Mouse (Mus musculus) embryonic facial prominence, embryonic 12.5 days (tissue): ENCODE measurements at regions not wholly inside any gene's neighbourhood (a gene's known extent, or its start where the extent isn't known, plus 50 kb on each side); places are given as distances from the start of the nearest gene placed in this dataset.
A peak's percentile ranks its signal among the peaks of the same experiment; 100 is the strongest.

Experiments used
- ATAC-seq: fragments of 200-750 bp; cut with Nextera tagmentation; 2 replicates; pipeline ENCODE4 v1.8.0; 2017; ENCODE audit not compliant: insufficient number of reproducible peaks, insufficient read depth, low FRiP score, low TSS enrichment
- H3K27ac ChIP-seq: fragments of 300-500 bp; sonication (generic); 2 replicates; pipeline ENCODE4 v1.5.1; 2016; ENCODE audit warnings: mild to moderate bottlenecking
- H3K27me3 ChIP-seq: fragments of 300-500 bp; sonication (generic); 2 replicates; pipeline ENCODE4 v1.6.1; 2016; ENCODE audit warnings: mild to moderate bottlenecking, moderate library complexity
- H3K36me3 ChIP-seq: fragments of 300-500 bp; sonication (generic); 2 replicates; pipeline ENCODE4 v1.6.1; 2016; ENCODE audit warnings: mild to moderate bottlenecking
- H3K4me1 ChIP-seq: fragments of 300-500 bp; sonication (generic); 2 replicates; pipeline ENCODE4 v1.6.1; 2016
- H3K4me2 ChIP-seq: fragments of 300-500 bp; sonication (generic); replicated peaks from 2 replicates; pipeline ENCODE4 v1.6.1; 2016; ENCODE audit warnings: mild to moderate bottlenecking, moderate library complexity
- H3K4me3 ChIP-seq: fragments of 300-500 bp; sonication (generic); 2 replicates; pipeline ENCODE4 v1.5.1; 2016; ENCODE audit warnings: mild to moderate bottlenecking
- H3K9ac ChIP-seq: fragments of 300-500 bp; sonication (generic); 2 replicates; pipeline ENCODE4 v1.6.1; 2016; ENCODE audit warnings: mild to moderate bottlenecking, moderate library complexity
- H3K9me3 ChIP-seq: fragments of 300-500 bp; sonication (generic); 2 replicates; pipeline ENCODE4 v1.6.1; 2016; ENCODE audit warnings: mild to moderate bottlenecking, moderate library complexity
- WGBS: fragments of 180-500 bp; shearing (Covaris S2); methylation state at CpG from one replicate; pipeline ENCODE4 v1.1.7; 2016; 5-methylcytosine and 5-hydroxymethylcytosine counted together

GRCm38 (mm10) chr1:177623304-177623726, 106.3 kb upstream of the 1700016C15Rik start:
- no peak for ATAC-seq
- H3K27ac ChIP-seq = no peak overlapping the region
- H3K4me3 ChIP-seq = no peak overlapping the region
- H3K36me3 ChIP-seq = no peaks in the 10 kb centered on the region
- H3K4me2 ChIP-seq = no peak overlapping the region
- no peaks in the 10 kb centered on the region for H3K4me1 ChIP-seq
- no peaks in the 10 kb centered on the region for H3K27me3 ChIP-seq
- 20% methylated on average over 6 of the region's 6 CpGs for WGBS
- H3K9ac ChIP-seq = no peak overlapping the region
- no peaks in the 10 kb centered on the region for H3K9me3 ChIP-seq

DNA sequence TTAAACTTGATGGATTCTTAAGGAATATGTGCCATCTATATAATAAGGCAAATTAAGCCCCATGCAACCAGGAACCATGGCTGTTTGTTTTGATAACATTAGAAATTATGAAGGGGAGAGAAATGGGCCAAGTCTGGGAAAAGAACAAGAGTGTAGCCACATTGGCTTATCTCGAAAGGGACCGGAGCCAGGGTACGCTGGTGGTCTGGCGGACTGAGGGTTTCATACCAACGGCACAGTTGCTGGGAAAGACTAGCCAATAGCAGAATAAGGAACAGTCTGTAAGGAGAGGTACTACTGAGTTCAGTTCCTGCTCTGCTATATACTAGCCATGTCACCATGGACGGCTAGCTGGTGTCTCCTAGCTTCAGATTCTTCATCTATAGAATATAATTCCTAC, 105.9 kb upstream of the 1700016C15Rik start:
- H3K4me1 ChIP-seq = no peaks in the 10 kb centered on the region
- no peak overlapping the region for H3K4me3 ChIP-seq
- ATAC-seq = no peak
- H3K9ac ChIP-seq = no peak overlapping the region
- H3K4me2 ChIP-seq = no peak overlapping the region
- H3K36me3 ChIP-seq = no peaks in the 10 kb centered on the region
- 0 out of 2 replicates have a peak overlapping the region, but pooled peaks have one; percentile 50 for H3K27ac ChIP-seq
- no peaks in the 10 kb centered on the region for H3K9me3 ChIP-seq
- H3K27me3 ChIP-seq = no peaks in the 10 kb centered on the region
- WGBS = 74% methylated on average over 6 of the region's 6 CpGs

- Histone ChIP-seq H3K9me3 (no peaks in the 10 kb centered on the region), H3K4me3 (no peak overlapping the region), H3K4me1 (no peaks in the 10 kb centered on the region), H3K9ac (no peak overlapping the region), H3K4me2 (no peak overlapping the region), H3K36me3 (no peaks in the 10 kb centered on the region), H3K27ac (no peak overlapping the region), H3K27me3 (no peaks in the 10 kb centered on the region)
- no peak for ATAC-seq
- WGBS = 95% methylated on average over 4 of the region's 4 CpGs
These were observed 101.8 kb upstream of the 1700016C15Rik start for GRCm38 (mm10) chr1:177627814-177628213.

GRCm38 (mm10) chr1:177633966-177634602, 95.5 kb upstream of the 1700016C15Rik start:
- no peak overlapping the region for H3K9ac ChIP-seq
- no peaks in the 10 kb centered on the region for H3K9me3 ChIP-seq
- no peaks in the 10 kb centered on the region for H3K36me3 ChIP-seq
- no peak overlapping the region for H3K27ac ChIP-seq
- H3K4me2 ChIP-seq = no peak overlapping the region
- H3K4me1 ChIP-seq = no peaks in the 10 kb centered on the region
- WGBS = 89% methylated on average over 9 of the region's 9 CpGs
- no peak for ATAC-seq
- no peak overlapping the region for H3K4me3 ChIP-seq
- H3K27me3 ChIP-seq = no peaks in the 10 kb centered on the region

GRCm38 (mm10) chr1:177637061-177637460, 92.6 kb upstream of the 1700016C15Rik start:
- 80% methylated on average over 9 of the region's 9 CpGs for WGBS

DNA sequence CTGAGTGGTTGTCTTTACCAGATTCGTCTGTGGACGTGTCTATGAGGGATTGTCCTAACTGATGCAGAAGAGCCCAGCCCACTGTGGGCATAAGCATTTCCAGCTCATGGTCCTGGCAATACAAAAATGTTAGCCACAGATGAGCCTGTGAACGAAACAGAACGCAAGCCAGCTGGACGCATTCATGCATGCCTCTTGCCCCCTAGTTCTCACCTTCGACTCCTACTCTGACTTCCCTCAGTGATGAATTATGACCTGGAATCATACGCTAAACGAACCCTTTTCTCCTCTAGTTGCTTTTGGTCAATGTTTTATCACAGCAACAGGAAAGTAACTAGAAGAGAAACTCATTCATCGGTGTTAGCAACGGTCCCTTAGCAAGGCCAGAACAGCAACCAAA, 91.2 kb upstream of the 1700016C15Rik start:
- no peak overlapping the region for H3K9ac ChIP-seq
- no peak overlapping the region for H3K27ac ChIP-seq
- no peaks in the 10 kb centered on the region for H3K9me3 ChIP-seq
- WGBS = 85% methylated on average over 10 of the region's 10 CpGs
- no peaks in the 10 kb centered on the region for H3K36me3 ChIP-seq
- H3K4me1 ChIP-seq = peaks cover 12% of the 10 kb centered on the region
- H3K4me3 ChIP-seq = no peak overlapping the region
- no peak overlapping the region for H3K4me2 ChIP-seq
- ATAC-seq = no peak
- no peaks in the 10 kb centered on the region for H3K27me3 ChIP-seq

More at GRCm38 (mm10) chr1:177637061-177637460, 92.6 kb upstream of the 1700016C15Rik start:
- Histone ChIP-seq H3K4me3 (no peak overlapping the region), H3K27me3 (no peaks in the 10 kb centered on the region), H3K4me2 (no peak overlapping the region), H3K36me3 (no peaks in the 10 kb centered on the region), H3K9ac (no peak overlapping the region), H3K9me3 (no peaks in the 10 kb centered on the region), H3K27ac (no peak overlapping the region), H3K4me1 (peaks cover 12% of the 10 kb centered on the region)
- ATAC-seq = no peak

DNA sequence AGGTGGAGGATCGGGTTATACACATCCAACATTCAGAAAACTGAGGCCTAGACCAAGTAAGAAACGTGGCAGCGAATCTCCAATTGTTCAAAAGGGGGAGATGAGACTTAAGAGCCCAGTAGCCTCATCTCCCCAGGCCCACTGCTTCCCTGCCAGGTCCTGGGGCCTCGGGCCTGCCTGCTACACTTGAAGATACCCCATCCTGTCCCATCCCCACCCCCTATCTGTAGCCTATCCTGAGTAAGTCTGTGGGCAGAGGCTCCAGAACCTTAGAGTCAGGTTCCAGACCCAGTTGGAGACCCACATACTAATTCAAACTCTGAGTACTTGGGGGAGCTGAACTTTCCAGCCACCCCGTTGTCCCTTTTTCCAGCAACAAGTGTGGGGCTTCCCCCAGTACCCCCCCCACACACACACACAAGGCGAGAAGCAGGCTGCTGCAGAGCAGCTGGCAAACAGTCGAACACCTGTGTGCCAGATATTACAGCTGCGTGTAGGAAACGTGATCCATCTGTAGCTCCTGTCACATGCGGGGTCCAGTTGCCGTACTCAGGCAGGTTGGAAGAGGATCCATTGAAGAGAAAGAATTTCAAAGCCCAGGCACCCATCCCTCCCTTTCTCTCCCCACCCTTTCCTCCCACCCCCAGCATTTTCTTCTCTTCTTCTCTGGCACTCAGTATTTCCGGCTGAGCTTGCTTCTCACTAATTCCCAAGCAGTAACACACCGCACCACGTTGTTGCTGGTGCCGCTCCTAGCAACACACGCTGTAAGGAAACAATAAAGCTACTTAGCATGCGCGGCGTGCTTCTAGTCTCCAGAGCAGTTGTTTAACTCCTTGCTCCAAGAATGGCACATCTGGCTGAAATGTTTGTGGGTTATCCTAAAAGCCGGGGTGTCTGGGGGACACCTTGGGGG, 89.4 kb upstream of the 1700016C15Rik start:
- Histone ChIP-seq H3K9me3 (no peaks in the 10 kb centered on the region), H3K27me3 (no peaks in the 10 kb centered on the region), H3K27ac (no peak overlapping the region), H3K36me3 (no peaks in the 10 kb centered on the region), H3K9ac (no peak overlapping the region), H3K4me3 (0 out of 2 replicates have a peak overlapping the region, but pooled peaks have one; percentile 6), H3K4me1 (peaks cover 12% of the 10 kb centered on the region), H3K4me2 (peak overlapping the region; percentile 39)
- peak; percentile 57; the same call in 1 of the 2 replicates for ATAC-seq
- 27% methylated on average over 20 of the region's 20 CpGs for WGBS

GRCm38 (mm10) chr1:177642712-177643467, 86.7 kb upstream of the 1700016C15Rik start:
- Histone ChIP-seq H3K4me1 (peaks cover 12% of the 10 kb centered on the region), H3K27me3 (no peaks in the 10 kb centered on the region), H3K36me3 (no peaks in the 10 kb centered on the region), H3K4me2 (no peak overlapping the region), H3K9ac (no peak overlapping the region), H3K9me3 (no peaks in the 10 kb centered on the region), H3K4me3 (no peak overlapping the region), H3K27ac (no peak overlapping the region)
- 51% methylated on average over 10 of the region's 10 CpGs for WGBS
- ATAC-seq = no peak

DNA sequence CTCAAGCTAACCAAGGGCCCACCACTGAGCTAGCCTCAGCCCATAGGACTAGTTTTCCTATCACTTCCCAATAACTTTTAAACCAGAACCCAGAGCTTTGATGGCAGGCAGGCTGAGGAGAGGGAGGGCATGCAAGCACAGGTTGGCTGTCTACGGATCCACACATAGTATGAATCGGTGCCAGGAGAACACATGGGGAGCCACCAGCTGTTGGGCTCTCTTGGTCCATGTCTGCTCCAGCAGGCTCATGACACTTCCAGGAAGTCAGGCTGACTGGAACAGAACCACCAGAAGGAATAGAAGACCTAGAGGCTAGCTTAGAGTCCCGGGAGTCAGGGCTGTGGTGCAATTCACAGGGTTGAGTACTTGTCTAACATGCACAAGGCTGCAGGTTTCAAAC, 86.0 kb upstream of the 1700016C15Rik start:
- 93% methylated on average over 3 of the region's 3 CpGs for WGBS

GRCm38 (mm10) chr1:177644214-177644613, 85.4 kb upstream of the 1700016C15Rik start:
- no peak for ATAC-seq
- Histone ChIP-seq H3K27ac (no peak overlapping the region), H3K36me3 (no peaks in the 10 kb centered on the region), H3K4me2 (no peak overlapping the region), H3K27me3 (no peaks in the 10 kb centered on the region), H3K4me3 (no peak overlapping the region), H3K9ac (no peak overlapping the region), H3K9me3 (no peaks in the 10 kb centered on the region), H3K4me1 (peaks cover 15% of the 10 kb centered on the region)
- WGBS = 77% methylated on average over 4 of the region's 4 CpGs

More for the DNA sequence above, 86.0 kb upstream of the 1700016C15Rik start:
- Histone ChIP-seq H3K4me2 (no peak overlapping the region), H3K27me3 (no peaks in the 10 kb centered on the region), H3K27ac (no peak overlapping the region), H3K9ac (no peak overlapping the region), H3K36me3 (no peaks in the 10 kb centered on the region), H3K9me3 (no peaks in the 10 kb centered on the region), H3K4me3 (no peak overlapping the region), H3K4me1 (peaks cover 12% of the 10 kb centered on the region)
- no peak for ATAC-seq

- H3K36me3 ChIP-seq = no peaks in the 10 kb centered on the region
- no peak overlapping the region for H3K27ac ChIP-seq
- peaks cover 11% of the 10 kb centered on the region for H3K4me1 ChIP-seq
- H3K4me2 ChIP-seq = no peak overlapping the region
- no peaks in the 10 kb centered on the region for H3K27me3 ChIP-seq
- no peak overlapping the region for H3K4me3 ChIP-seq
- no peaks in the 10 kb centered on the region for H3K9me3 ChIP-seq
- no peak for ATAC-seq
- 64% methylated on average over 4 of the region's 4 CpGs for WGBS
- no peak overlapping the region for H3K9ac ChIP-seq
These were observed 84.3 kb upstream of the 1700016C15Rik start for GRCm38 (mm10) chr1:177645327-177645726.
